Mouse (Mus musculus): ENCODE data around the gene Zswim8.
"Not testable (repeated sequence)": the region's sequence is repeated elsewhere in the genome, so short reads cannot be mapped to it uniquely, and the experiment has no call there.

Gene Zswim8

DNA sequence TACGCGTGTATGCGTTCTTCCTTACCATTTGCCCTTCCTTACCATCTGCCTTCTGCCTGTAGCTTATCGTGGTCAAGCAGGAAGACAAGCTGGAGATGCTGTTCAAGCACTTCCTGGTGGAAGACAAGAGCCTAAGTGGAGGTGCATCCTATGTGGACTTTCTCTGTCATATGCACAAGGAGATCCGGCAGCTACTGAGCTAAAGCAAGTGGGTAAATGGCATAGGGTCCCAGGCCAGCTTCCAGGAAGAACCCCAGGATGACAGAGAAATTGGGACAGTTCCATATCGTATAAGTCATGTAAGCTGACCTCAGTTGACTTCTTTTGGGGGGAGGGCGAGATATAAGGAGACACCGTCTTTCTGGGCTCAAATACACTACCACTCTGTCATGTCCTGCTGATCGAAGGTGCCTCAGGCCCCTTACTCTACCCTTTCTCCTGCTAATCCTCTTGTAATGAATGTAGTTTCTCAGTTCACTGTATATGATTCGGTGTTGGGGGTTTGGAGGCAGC lies 13.7 kb upstream of the Zswim8 start:
- DNase-seq (ENCODE audit: low read depth, low spot score): no peak

DNA sequence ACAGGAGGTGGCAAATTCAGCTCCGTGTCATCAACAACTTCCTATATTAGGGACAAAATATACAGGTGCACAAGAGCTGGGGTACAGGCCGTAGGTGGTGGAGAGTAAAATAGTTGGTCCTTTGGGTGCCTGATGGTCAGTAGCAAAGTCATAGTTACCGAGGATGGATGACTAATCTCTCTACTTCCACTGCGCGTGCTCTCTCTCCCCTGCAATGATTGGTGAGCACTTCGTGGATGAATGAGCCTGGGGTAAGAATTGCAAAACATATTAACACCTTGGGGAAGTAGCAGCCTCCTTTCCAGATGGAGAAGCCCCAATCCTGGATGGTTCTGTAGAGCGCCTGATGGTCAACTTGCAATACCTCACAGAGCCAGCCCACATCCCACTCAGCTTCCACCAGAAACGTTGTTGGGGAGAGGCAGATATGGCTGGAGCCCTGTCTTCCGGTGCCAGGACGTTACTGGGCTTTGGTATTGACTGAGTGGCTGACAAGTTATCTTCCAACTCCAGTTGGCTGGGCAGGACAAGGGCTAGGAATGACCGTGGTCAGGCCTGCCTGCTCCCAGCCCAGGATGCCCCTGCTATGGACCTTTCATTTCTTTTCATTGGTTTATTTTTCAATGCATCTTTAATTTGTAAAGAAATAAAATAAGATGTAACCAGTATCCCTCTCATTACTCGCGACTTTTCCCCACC lies 13.0 kb upstream of the Zswim8 start:
- DNase-seq (ENCODE audit: low read depth, low spot score): no peak

DNA sequence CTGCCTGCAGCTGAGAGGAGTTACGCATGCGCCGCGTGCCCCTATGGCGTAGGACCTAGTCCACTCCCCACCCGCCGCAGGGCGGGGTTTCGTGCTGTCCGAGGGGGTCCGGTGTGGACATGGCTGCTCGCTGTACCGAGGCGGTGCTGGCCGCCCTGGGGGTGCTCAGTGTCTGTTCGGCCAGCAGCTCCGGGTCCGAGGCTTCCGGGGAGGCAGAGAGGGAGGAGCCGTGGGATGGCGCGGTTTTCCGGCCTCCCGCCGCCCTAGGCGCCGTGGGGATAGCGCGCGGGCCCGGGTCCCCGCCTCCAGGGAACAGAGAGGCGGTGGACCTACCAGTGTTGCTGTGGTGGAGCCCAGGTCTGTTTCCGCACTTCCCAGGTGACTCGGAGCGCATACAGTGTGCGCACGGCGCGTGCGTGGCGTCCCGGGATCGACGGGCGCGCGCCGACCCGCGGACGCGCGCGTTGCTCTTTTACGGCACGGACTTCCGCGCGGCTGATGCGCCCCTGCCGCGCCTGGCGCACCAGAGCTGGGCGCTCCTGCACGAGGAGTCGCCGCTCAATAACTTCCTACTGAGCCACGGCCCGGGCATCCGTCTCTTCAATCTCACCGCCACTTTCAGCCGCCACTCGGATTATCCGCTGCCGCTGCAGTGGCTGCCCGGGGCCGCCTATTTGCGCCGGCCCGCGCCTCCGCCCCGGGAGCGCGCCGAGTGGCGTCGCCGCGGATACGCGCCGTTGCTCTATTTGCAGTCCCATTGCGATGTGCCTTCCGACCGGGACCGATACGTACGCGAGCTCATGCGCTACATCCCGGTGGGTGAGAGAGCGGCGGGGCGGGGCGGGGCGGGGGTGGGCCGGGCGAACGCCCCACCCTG lies 12.2 kb upstream of the Zswim8 start, which contains the start of gene Fut11:
Gene Fut11, plus strand, starts transcription at position 85 of the 877 bp plus-strand sequence.
- DNase-seq (ENCODE audit: low read depth, low spot score): peak; percentile 68

DNA sequence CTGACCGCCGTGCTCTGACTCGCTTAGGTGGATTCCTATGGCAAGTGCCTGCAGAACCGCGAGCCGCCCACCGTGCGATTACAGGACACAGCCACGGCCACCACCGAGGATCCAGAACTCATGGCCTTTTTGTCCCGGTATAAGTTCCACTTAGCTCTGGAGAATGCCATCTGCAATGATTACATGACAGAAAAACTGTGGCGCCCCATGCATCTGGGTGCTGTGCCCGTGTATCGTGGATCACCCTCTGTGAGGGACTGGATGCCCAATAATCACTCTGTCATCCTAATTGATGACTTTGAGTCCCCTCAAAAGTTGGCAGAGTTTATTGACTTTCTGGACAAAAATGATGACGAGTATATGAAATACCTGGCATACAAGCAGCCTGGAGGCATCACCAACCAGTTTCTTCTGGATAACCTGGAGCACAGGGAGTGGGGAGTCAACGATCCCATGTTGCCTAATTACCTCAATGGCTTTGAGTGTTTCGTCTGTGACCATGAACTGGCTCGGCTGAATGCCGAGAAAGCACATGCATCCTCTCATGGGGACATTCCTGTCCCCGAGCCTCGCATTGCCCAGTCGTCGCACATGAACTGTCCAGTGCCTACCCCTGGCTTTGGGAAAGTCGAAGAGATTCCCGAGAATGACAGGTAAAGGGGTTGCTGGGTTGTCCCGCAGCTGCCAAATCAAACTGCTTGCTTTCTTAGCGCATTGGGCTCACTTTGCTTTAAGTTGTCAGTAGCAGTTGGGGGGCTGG lies 11.4 kb upstream of the Zswim8 start:
- no peak for DNase-seq (ENCODE audit: low read depth, low spot score)

DNA sequence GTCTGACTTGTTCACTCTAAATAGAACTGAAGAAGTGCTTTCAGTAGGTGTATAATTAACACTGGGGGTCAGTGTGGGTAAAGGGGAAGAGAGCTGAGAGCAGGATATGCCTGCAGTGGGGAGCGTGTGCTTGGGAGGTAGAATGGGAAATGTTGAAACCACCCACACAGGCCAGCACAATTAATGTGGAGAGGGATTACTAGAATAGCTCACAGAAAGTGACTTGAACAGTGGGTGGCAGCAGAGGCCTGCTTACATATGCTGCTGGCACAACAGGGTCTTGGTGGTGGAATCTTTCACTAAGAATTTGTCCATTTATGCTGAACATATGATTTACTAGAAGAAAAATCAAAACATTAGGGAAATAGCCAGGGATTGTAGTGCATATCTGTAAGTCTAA lies 10.4 kb upstream of the Zswim8 start:
- DNase-seq (ENCODE audit: low read depth, low spot score): no peak

DNA sequence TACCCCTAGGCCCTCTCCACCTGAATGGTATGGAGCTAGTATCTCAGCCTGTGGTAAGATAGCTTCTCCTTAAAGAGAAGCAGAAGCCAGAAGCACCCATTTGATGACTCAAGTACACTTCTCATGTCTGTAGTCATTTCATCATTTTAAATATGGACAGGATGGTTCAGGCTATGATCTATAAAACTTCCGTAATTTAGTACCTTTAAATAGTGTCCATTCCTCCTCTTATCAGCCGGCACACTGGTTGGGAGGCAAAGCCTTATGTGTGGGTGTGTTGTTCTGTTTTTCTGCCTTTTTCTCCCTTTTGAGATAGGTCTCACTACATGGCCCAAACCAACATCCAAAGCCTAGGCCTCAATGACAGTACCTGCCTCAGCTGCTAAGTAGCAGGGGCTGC lies 8.8 kb upstream of the Zswim8 start:
- no peak for DNase-seq (ENCODE audit: low read depth, low spot score)

DNA sequence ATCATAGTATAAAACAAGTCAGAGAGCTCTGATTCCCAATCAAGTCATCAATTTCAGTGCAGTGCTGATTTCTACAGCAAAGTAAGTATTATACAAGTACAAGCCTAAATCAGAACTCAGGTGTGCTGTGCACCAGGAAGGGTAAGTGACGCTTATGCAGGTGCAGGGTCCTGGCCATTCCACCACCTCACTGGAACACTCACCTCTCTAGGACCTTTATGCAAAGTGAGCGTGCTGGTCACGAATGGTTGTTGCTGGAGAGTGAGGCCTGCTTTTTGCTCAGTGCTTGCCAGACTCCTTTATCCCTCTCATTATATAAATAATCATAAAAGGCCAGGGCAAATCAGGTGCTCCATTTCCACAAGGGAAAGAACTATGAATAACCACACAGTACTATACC lies 7.0 kb upstream of the Zswim8 start:
- no peak for DNase-seq (ENCODE audit: low read depth, low spot score)

DNA sequence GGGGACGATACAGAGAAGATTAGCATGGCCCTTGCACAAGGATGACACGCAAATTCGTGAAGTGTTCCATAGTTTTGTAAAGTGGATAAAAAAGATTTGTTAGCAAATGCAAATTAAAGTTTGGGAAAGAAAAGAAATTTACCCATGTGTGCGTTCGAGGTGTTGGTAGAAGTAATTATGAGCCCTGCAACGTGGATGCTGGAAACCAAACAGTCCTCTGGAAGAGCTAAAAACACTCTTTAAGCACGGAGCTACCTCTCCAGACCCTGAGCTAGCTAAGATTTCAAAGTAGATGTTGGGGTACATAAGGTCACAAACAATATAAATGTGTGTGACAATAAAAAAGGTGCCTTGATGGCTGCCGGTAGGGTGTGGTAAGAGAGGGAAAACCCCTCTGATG lies 5.8 kb upstream of the Zswim8 start:
- DNase-seq (ENCODE audit: low read depth, low spot score): no peak

DNA sequence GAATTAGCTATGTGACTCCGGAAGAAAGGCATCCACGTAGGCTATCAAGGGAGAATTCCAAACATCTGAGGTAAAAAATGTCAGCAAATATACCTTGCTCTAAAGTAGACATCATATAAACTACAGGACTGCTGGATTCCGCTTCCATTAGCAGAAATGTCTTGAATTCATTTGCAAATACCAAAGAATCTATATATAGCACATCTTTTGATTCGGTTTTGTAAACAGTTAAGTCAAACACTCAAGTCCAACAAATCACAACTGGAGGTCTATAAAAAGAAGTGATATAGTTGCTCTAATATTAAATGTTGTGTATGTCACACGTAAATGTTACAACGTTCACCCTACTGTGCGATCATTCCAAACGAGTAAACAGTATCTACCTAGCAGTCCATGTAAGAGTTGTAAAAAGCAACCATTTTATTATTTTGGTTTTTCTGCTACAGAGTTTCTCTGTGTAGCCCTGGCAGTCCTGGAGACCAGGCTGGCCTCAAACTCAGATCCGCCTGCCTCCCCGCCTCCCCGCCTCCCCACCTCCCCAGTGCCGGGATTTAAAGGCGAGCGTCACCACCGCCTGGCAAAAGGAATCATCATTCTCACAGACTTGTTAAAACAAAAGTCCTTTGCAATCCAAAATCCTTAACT lies 5.1 kb upstream of the Zswim8 start:
- no peak for DNase-seq (ENCODE audit: low read depth, low spot score)

DNA sequence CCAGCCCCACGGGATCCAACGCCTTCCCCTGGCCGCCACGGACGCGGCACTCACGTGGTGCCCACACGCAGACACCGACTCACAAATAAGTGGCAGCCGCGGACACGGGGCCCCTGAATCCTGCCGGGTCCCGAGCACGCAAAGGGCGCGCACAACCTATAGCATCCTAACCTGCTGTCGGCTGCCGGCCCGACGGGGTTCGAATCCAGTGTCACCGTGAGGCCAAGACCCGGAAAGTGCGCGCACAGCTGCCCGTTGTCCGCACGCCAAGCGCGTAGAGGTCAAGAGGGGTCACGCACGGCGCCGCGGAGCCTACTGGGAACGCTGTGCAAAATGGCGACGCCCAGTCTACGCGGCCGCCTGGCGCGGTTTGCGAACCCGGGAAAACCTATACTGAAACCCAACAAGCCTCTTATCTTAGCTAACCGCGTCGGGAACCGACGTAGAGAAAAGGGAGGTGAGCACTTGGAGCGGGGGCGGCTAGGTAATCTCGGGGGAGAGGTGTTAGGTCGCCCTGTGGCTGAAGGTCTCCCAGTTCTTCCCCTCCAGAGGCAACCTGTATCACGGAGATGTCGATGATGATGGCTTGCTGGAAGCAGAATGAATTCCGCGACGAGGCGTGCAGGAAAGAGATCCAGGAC lies 4.5 kb upstream of the Zswim8 start, which contains the start of gene Chchd1:
Gene Chchd1, plus strand, starts transcription at position 266 of the 641 bp plus-strand sequence.
- peak; percentile 73 for DNase-seq (ENCODE audit: low read depth, low spot score)

DNA sequence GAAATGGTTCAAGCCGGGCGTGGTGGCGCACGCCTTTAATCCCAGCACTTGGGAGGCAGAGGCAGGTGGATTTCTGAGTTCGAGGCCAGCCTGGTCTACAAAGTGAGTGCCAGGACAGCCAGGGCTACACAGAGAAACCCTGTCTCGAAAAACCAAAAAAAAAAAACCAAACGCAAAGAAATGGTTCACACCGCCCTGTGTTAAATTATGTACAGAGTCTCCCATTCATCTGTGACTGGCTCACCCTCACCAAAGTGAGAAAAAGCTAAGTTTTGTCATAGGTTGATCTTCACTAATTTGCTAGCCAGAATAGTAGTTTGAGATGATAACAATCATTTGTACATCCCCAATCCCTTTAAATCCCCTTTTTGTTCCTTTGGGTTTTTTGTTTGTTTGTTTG lies 3.9 kb upstream of the Zswim8 start:
- DNase-seq (ENCODE audit: low read depth, low spot score): not testable (repeated sequence)

DNA sequence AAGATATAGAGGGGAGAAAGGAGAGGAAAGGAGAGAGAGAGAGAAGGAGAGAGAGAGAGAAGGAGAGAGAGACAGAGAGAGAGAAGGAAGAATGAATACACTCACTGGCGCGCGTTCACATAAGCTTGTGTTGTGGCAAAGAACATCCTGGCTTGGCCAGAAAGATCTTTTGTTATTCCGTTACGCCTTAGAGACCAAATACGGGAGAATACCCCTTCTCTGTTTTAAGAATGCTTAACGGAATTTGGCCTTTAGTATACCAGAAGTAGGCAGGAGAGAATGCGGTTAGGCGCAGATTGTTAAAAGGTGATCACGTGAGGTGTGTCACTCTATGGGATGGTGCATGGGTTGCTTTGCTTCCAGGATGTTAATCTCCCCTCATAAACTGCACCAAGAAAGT lies 887 bp downstream of the Zswim8 start:
- no peak for DNase-seq (ENCODE audit: low read depth, low spot score)

DNA sequence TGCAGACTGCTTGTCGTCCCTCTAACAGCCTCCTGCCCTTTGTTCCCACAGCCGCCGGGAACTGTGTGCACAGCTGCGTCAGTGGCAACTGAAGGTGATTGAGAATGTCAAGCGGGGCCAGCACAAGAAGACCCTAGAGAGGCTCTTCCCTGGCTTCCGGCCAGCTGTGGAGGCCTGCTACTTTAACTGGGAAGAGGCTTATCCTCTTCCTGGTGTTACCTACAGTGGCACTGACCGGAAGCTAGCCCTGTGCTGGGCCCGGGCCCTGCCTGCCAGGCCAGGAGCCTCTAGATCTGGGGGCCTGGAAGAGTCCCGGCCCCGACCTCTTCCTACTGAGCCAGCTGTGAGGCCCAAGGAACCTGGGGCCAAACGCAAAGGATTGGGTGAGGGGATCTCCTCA lies 6.5 kb downstream of the Zswim8 start:
- DNase-seq (ENCODE audit: low read depth, low spot score): no peak

DNA sequence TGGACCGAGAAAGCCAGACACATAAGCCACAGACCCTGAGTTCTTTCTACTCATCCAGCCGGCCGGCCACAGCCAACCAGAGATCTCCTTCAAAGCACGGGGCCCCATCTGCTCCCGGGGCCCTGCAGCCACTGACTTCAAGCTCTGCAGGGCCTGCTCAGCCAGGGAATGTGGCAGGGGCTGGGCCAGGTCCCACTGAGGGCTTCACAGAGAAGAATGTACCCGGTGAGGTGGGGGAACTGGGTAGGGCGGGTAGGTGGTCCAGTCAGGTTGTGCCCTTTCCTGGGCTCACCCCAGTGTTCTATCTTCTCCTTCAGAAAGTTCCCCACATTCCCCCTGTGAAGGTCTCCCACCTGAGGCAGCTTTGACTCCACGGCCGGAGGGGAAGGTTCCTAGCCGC lies 11.1 kb downstream of the Zswim8 start:
- no peak for DNase-seq (ENCODE audit: low read depth, low spot score)

DNA sequence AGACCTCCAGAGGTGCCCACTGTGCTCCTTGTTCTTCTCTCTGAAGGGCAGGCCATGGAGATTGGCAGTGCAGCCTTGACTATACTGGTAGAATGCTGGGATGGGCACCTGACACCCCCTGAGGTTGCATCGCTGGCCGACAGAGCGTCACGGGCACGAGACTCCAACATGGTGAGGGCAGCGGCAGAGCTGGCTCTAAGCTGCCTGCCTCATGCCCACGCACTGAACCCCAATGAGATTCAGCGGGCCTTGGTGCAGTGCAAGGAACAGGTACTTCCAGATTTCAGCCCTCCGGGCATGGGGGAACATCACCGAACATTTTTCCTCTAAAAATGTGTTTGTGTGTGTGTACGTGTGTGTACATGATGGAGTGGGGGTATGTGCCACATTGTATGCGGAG lies 12.4 kb downstream of the Zswim8 start:
- DNase-seq (ENCODE audit: low read depth, low spot score): no peak

DNA sequence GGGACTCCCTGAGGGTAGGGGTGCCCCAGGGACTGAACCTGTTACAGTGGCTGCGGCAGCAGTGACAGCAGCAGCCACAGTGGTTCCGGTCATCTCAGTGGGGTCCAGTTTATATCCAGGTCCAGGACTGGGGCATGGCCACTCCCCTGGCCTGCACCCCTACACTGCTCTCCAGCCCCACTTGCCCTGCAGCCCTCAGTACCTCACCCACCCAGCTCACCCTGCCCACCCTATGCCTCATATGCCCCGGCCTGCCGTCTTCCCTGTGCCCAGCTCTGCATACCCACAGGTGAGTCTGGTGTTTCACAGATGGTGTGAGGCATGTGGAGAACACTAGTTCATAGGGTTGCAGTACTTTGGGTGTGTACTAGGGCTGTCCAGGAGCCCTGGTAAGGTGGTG lies 14.0 kb downstream of the Zswim8 start:
- no peak for DNase-seq (ENCODE audit: low read depth, low spot score)

DNA sequence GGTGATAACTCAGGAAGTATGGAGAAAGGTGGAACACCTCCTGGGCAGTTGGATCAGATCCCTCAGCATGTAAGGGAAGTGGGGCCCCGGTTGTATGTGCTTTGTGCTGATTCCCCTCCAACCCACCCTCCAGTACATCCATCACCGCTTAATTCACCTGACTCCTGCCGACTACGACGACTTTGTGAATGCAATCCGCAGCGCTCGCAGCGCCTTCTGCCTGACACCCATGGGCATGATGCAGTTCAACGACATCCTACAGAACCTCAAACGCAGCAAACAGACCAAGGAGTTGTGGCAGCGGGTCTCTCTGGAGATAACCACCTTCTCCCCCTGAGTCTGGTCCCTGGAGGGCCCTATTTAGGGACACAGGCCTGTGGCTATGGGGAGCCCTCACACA lies 15.7 kb downstream of the Zswim8 start:
- no peak for DNase-seq (ENCODE audit: low read depth, low spot score)

DNA sequence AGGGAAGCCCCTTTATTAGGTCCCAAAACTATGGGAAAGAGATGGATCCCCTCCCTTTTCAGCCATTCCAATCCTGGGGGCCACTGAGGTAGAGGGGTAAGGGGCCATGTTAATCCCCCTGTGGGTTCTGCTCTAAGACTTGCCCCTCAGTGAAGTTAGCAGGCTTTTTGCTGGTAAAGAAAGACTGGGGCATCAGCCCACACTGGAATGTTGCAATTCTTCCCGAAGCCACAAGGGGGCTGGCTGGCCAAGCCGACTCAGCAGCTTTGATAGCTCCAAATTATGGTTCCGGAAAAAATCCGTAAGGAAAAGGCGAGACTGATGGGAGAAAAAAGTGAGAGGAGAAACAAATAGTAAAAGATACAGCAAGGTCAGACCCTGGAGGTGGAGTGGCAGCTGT lies 16.7 kb downstream of the Zswim8 start:
- DNase-seq (ENCODE audit: low read depth, low spot score): no peak

DNA sequence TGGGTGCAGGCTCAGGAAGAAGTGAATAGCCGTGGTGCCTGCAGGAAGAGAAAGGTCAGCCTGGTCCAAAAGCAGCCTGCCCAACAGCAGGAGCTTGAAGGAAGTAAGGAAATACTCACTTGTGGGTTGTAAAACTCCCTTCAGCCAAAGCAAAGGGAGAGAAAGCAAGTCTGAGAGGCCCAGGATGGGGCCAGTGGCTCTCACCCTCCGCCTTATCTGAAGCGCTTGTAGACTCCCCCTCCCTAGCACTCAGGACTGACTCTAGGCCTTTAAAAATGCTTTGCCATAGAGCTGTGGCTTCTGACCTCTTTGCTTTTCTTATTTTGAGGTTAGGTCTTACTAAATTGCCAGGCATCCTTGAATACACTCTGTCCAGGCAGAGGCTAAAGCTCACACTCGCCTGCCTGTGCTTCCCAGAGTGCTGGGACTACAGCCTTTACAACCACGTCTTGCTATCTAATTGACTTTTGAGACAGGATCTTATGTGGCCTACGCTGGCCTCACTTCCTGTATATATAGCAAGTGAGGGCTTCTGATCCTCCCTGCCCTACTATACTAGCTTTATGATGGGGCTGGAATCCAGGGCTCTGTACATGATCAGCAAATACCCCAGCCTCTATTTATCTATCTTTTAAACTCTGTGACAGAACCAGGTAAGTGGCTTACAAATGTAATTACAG lies 18.4 kb downstream of the Zswim8 start:
- DNase-seq (ENCODE audit: low read depth, low spot score): no peak

DNA sequence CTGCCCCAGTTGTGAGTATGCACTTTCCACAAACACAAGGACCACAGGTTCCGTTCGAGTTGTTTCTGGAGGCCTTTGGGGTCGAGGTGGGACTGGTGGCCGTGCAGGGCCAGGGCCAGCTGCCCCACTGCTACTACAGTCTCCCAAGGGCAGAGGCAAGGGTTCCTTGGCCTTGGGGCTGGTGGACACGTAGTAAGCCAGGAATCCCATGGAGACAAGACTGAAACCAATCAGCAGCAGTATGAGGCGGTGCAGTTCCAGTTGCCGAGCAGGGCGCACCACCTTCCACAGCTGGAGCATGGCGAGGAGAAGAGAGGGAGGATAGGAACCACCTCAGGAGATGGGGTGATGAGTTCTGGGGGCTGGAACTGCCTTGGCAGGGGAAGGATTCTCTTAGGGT lies 22.5 kb downstream of the Zswim8 start:
- DNase-seq (ENCODE audit: low read depth, low spot score): no peak

Measured in WW6 (cell line).